Mouse (Mus musculus): ENCODE measurements at regions not wholly inside any gene's neighbourhood (a gene's known extent, or its start where the extent isn't known, plus 50 kb on each side); places are given as distances from the start of the nearest gene placed in this dataset.
"Not testable (repeated sequence)": the region's sequence is repeated elsewhere in the genome, so short reads cannot be mapped to it uniquely, and the experiment has no call there.

GRCm38 (mm10) chr12:5921262-5921661 lies 545.8 kb upstream of the Klhl29 start:
- H3K4me2 ChIP-seq, result no peak overlapping the region
- WGBS (ENCODE audit: insufficient replicate concordance), result 84% methylated on average over 1 of the region's 1 CpGs
- no peak for ATAC-seq (replicated peaks; ENCODE audit: insufficient number of reproducible peaks, low FRiP score, low TSS enrichment)

GRCm38 (mm10) chr12:5918030-5918429 lies 542.5 kb upstream of the Klhl29 start:
- 58% methylated on average over 1 of the region's 1 CpGs for WGBS (ENCODE audit: insufficient replicate concordance)
- H3K4me2 ChIP-seq, result no peak overlapping the region
- H3K36me3 ChIP-seq (ENCODE audit: control insufficient read depth, insufficient read depth, low read length), result no peaks in the 10 kb centered on the region
- H3K27ac ChIP-seq (ENCODE audit: low read depth, low read length), result no peak overlapping the region
- no peak overlapping the region for H3K4me3 ChIP-seq (ENCODE audit: low read depth, low read length)
- no peak overlapping the region for H3K9ac ChIP-seq (ENCODE audit: low read depth, low read length)
- ATAC-seq (replicated peaks; ENCODE audit: insufficient number of reproducible peaks, low FRiP score, low TSS enrichment), result no peak
- no peaks in the 10 kb centered on the region for H3K9me3 ChIP-seq (replicated peaks; ENCODE audit: control insufficient read depth, low read length)
- H3K27me3 ChIP-seq (ENCODE audit: control insufficient read depth, insufficient read depth, low read length), result no peaks in the 10 kb centered on the region
- H3K4me1 ChIP-seq (ENCODE audit: control insufficient read depth, insufficient read depth, low read length), result no peaks in the 10 kb centered on the region

More at GRCm38 (mm10) chr12:5921262-5921661, 545.8 kb upstream of the Klhl29 start:
- Histone ChIP-seq H3K4me1 (ENCODE audit: control insufficient read depth, insufficient read depth, low read length) (no peaks in the 10 kb centered on the region), H3K36me3 (ENCODE audit: control insufficient read depth, insufficient read depth, low read length) (no peaks in the 10 kb centered on the region), H3K27me3 (ENCODE audit: control insufficient read depth, insufficient read depth, low read length) (no peaks in the 10 kb centered on the region), H3K9ac (ENCODE audit: low read depth, low read length) (no peak overlapping the region), H3K27ac (ENCODE audit: low read depth, low read length) (no peak overlapping the region), H3K9me3 (replicated peaks; ENCODE audit: control insufficient read depth, low read length) (no peaks in the 10 kb centered on the region), H3K4me3 (ENCODE audit: low read depth, low read length) (no peak overlapping the region)

GRCm38 (mm10) chr12:5906251-5906650 lies 530.8 kb upstream of the Klhl29 start:
- Histone ChIP-seq H3K27me3 (ENCODE audit: control insufficient read depth, insufficient read depth, low read length) (no peaks in the 10 kb centered on the region), H3K4me1 (ENCODE audit: control insufficient read depth, insufficient read depth, low read length) (no peaks in the 10 kb centered on the region), H3K27ac (ENCODE audit: low read depth, low read length) (no peak overlapping the region), H3K4me2 (no peak overlapping the region), H3K9me3 (replicated peaks; ENCODE audit: control insufficient read depth, low read length) (no peaks in the 10 kb centered on the region), H3K9ac (ENCODE audit: low read depth, low read length) (no peak overlapping the region), H3K36me3 (ENCODE audit: control insufficient read depth, insufficient read depth, low read length) (no peaks in the 10 kb centered on the region), H3K4me3 (ENCODE audit: low read depth, low read length) (no peak overlapping the region)
- ATAC-seq (replicated peaks; ENCODE audit: insufficient number of reproducible peaks, low FRiP score, low TSS enrichment), result no peak
- WGBS (ENCODE audit: insufficient replicate concordance), result 68% methylated on average over 2 of the region's 2 CpGs

DNA sequence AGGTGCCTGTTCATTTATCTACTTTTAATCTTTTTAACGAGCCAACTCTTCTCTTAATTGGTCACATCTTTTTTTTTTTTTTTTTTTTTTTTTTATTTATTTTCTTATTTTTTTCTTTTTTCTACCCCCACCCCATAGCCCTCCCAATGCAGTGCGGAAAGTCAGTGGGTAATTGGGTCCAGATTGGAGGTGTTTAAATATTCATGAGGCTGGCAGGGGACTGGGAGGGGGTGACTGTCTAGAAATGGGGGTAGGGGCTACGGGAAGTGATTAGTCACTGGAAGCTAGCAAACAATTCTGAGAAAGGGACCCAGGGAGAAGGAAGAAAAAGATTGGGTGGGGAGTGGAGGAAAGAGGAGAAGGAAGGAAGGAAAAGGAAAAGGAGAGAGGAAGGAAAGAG lies 516.3 kb upstream of the Klhl29 start:
- H3K4me1 ChIP-seq (ENCODE audit: control insufficient read depth, insufficient read depth, low read length); H3K27ac ChIP-seq (ENCODE audit: low read depth, low read length); H3K4me2 ChIP-seq; H3K27me3 ChIP-seq (ENCODE audit: control insufficient read depth, insufficient read depth, low read length); ATAC-seq (replicated peaks; ENCODE audit: insufficient number of reproducible peaks, low FRiP score, low TSS enrichment); H3K4me3 ChIP-seq (ENCODE audit: low read depth, low read length); H3K9ac ChIP-seq (ENCODE audit: low read depth, low read length); H3K36me3 ChIP-seq (ENCODE audit: control insufficient read depth, insufficient read depth, low read length); H3K9me3 ChIP-seq (replicated peaks; ENCODE audit: control insufficient read depth, low read length): not testable (repeated sequence)
- 44% methylated on average over 2 of the region's 3 CpGs for WGBS (ENCODE audit: insufficient replicate concordance)

DNA sequence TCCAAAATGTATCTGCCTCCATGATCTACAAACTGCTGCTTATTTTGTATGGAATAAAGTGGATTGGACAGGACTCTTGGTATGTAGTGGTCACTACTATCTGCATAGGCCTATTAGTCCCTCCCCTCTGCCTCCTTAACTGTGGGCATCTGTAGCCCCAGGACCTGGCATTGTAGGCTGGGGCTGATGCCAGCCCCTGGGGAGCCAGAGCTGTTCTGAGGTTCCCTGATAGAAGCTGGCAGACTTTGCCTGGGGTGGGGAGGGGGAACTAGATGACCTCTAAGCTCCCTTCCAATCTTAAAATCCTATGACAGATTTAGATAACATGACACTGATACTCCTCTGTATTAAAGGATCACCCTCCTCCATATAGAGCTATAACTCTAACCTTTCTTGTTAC lies 491.2 kb upstream of the Klhl29 start:
- Histone ChIP-seq H3K4me3 (ENCODE audit: low read depth, low read length) (no peak overlapping the region), H3K27ac (ENCODE audit: low read depth, low read length) (no peak overlapping the region), H3K4me2 (no peak overlapping the region), H3K9ac (ENCODE audit: low read depth, low read length) (no peak overlapping the region), H3K4me1 (ENCODE audit: control insufficient read depth, insufficient read depth, low read length) (no peaks in the 10 kb centered on the region), H3K27me3 (ENCODE audit: control insufficient read depth, insufficient read depth, low read length) (no peaks in the 10 kb centered on the region), H3K36me3 (ENCODE audit: control insufficient read depth, insufficient read depth, low read length) (no peaks in the 10 kb centered on the region), H3K9me3 (replicated peaks; ENCODE audit: control insufficient read depth, low read length) (no peaks in the 10 kb centered on the region)
- no peak for ATAC-seq (replicated peaks; ENCODE audit: insufficient number of reproducible peaks, low FRiP score, low TSS enrichment)

- no peaks in the 10 kb centered on the region for H3K27me3 ChIP-seq (ENCODE audit: control insufficient read depth, insufficient read depth, low read length)
- no peaks in the 10 kb centered on the region for H3K9me3 ChIP-seq (replicated peaks; ENCODE audit: control insufficient read depth, low read length)
- H3K4me2 ChIP-seq, result no peak overlapping the region
- H3K4me1 ChIP-seq (ENCODE audit: control insufficient read depth, insufficient read depth, low read length), result no peaks in the 10 kb centered on the region
- H3K27ac ChIP-seq (ENCODE audit: low read depth, low read length), result no peak overlapping the region
- WGBS (ENCODE audit: insufficient replicate concordance), result 50% methylated on average over 2 of the region's 2 CpGs
- H3K9ac ChIP-seq (ENCODE audit: low read depth, low read length), result no peak overlapping the region
- no peaks in the 10 kb centered on the region for H3K36me3 ChIP-seq (ENCODE audit: control insufficient read depth, insufficient read depth, low read length)
- no peak for ATAC-seq (replicated peaks; ENCODE audit: insufficient number of reproducible peaks, low FRiP score, low TSS enrichment)
- no peak overlapping the region for H3K4me3 ChIP-seq (ENCODE audit: low read depth, low read length)
Measured at GRCm38 (mm10) chr12:5859795-5860194, 484.3 kb upstream of the Klhl29 start.

- Histone ChIP-seq H3K36me3 (ENCODE audit: control insufficient read depth, insufficient read depth, low read length) (no peaks in the 10 kb centered on the region), H3K9ac (ENCODE audit: low read depth, low read length) (no peak overlapping the region), H3K4me3 (ENCODE audit: low read depth, low read length) (no peak overlapping the region), H3K27ac (ENCODE audit: low read depth, low read length) (no peak overlapping the region), H3K4me1 (ENCODE audit: control insufficient read depth, insufficient read depth, low read length) (no peaks in the 10 kb centered on the region), H3K4me2 (no peak overlapping the region), H3K27me3 (ENCODE audit: control insufficient read depth, insufficient read depth, low read length) (no peaks in the 10 kb centered on the region), H3K9me3 (replicated peaks; ENCODE audit: control insufficient read depth, low read length) (no peaks in the 10 kb centered on the region)
- no peak for ATAC-seq (replicated peaks; ENCODE audit: insufficient number of reproducible peaks, low FRiP score, low TSS enrichment)
- WGBS (ENCODE audit: insufficient replicate concordance), result 64% methylated on average over 3 of the region's 3 CpGs
Measured at GRCm38 (mm10) chr12:5856421-5856820, 480.9 kb upstream of the Klhl29 start.

DNA sequence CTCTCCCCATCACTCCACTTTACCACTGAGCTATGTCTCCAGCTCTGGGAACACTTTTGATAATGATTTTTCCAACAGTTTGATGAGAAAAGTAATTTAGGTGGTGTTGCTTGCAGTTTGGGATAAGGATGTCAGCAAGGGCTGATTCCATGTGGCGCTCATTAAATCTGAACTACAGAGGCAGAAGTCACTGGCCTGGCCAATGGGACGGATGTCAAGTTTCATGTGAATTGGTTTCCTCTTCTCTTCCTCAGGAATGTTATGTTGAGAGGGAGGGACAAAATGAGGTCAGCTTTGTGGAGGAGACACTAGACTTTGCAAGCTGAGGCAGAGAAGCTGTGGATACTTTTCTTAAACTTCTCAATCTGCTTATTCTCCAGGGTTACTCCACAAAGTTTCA lies 434.9 kb upstream of the Klhl29 start:
- no peaks in the 10 kb centered on the region for H3K9me3 ChIP-seq (replicated peaks; ENCODE audit: control insufficient read depth, low read length)
- no peak overlapping the region for H3K9ac ChIP-seq (ENCODE audit: low read depth, low read length)
- H3K27me3 ChIP-seq (ENCODE audit: control insufficient read depth, insufficient read depth, low read length), result no peaks in the 10 kb centered on the region
- H3K4me1 ChIP-seq (ENCODE audit: control insufficient read depth, insufficient read depth, low read length), result no peaks in the 10 kb centered on the region
- no peak overlapping the region for H3K27ac ChIP-seq (ENCODE audit: low read depth, low read length)
- no peaks in the 10 kb centered on the region for H3K36me3 ChIP-seq (ENCODE audit: control insufficient read depth, insufficient read depth, low read length)
- H3K4me3 ChIP-seq (ENCODE audit: low read depth, low read length), result no peak overlapping the region
- 60% methylated on average over 2 of the region's 2 CpGs for WGBS (ENCODE audit: insufficient replicate concordance)
- no peak for ATAC-seq (replicated peaks; ENCODE audit: insufficient number of reproducible peaks, low FRiP score, low TSS enrichment)
- no peak overlapping the region for H3K4me2 ChIP-seq

DNA sequence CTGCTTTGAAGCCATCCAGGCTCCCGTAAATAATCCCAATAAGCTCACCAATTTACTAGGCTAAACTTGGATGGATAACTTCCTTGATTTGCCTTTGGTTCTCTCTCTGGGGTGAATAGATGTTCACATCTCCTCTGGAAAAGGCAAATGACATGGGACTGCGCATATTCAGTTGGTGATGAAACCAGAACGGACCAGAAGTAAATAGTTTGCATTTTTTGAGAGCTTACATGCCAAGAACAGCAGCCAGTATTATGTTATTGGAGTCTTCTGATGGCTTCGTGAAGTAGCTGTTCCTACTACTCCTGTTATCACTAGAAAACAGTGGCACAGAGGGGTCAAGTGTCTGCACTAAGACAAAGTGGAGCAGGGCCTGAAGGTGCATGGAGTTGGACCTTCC lies 434.5 kb upstream of the Klhl29 start:
- no peak overlapping the region for H3K4me2 ChIP-seq
- H3K4me1 ChIP-seq (ENCODE audit: control insufficient read depth, insufficient read depth, low read length), result no peaks in the 10 kb centered on the region
- H3K27me3 ChIP-seq (ENCODE audit: control insufficient read depth, insufficient read depth, low read length), result no peaks in the 10 kb centered on the region
- no peak overlapping the region for H3K9ac ChIP-seq (ENCODE audit: low read depth, low read length)
- no peaks in the 10 kb centered on the region for H3K9me3 ChIP-seq (replicated peaks; ENCODE audit: control insufficient read depth, low read length)
- no peak overlapping the region for H3K27ac ChIP-seq (ENCODE audit: low read depth, low read length)
- WGBS (ENCODE audit: insufficient replicate concordance), result 55% methylated on average over 4 of the region's 4 CpGs
- H3K36me3 ChIP-seq (ENCODE audit: control insufficient read depth, insufficient read depth, low read length), result no peaks in the 10 kb centered on the region
- H3K4me3 ChIP-seq (ENCODE audit: low read depth, low read length), result no peak overlapping the region
- ATAC-seq (replicated peaks; ENCODE audit: insufficient number of reproducible peaks, low FRiP score, low TSS enrichment), result no peak
